Mouse (Mus musculus) thymus, postnatal 25 days (tissue): ENCODE data around the gene Slx4ip.

ENCODE experiments used
- DNase-seq: peaks from one replicate; pipeline ENCODE4 v3.0.0; 2022

Gene Slx4ip

GRCm38 (mm10) chr2:137109321-137110213 lies 218.5 kb downstream of the Slx4ip start:
- no peak for DNase-seq

DNA sequence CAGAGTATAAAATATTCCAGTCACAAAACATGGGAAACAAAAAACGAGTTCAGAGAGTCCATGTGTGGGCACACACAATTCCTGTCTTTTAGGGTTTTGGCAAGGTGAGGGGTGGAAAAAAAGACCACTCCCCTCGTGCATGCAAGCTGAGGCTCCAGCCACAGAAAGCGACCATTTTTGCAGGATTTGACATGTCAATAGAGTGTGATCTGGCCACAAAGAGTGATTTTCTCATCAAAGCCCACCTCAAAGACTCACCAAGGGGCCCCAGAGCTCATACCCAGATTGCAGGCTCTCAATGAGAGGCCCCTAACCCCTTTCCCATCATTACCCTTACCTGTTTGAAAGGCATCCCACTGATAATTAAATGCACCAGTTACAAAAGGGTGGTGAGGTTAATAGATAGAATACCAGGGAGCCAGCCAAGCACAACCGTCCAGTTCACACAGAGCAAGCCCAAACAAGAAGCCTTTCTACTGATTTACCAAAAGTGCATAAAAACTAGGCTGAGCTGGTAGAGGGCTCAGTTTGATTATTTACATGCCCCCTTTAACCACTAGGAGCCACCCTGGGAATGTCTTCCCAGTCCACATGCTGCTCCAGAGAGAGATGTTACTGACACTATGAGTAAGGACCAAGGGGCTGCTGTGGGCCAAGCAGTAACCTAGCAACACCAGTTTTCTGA lies 219.3 kb downstream of the Slx4ip start:
- DNase-seq: no peak

DNA sequence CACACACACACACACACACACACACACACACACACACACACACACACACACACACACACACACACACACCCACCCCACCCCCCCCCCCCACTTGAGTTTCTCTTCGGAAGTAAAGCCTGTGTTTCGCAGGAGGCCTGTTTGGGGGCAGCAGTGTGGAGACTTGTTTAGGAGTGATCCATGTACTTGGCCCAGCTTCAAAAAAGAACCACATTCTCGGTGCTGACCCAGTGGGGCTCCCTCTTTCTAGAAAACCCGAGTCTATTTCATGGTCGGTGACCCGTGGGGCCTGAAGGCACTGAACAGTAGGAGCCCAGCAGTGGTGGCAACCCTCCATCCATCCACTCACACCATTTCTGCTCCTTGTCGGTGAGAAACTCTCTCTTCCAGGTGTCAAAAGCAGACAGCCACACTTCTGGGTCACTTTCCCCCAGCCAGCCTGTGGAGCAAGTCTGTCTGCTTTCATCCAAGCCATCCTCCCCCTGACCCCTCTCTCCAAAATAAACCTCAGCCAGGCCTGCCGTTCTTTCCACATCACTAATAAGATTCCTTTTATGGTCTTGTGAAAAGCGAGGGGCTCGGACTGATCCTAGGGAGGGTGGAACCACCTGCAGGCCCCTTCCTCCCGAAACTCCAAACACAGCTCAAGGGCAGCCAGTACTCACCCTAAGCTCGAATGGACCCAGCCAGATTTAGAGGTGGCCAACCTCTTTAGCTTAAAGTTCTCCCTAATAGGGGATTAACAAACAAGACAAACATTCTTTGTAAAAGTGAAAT lies 222.5 kb downstream of the Slx4ip start:
- no peak for DNase-seq

- DNase-seq: peak; percentile 21
Measured at GRCm38 (mm10) chr2:137114248-137115096, 223.5 kb downstream of the Slx4ip start.

DNA sequence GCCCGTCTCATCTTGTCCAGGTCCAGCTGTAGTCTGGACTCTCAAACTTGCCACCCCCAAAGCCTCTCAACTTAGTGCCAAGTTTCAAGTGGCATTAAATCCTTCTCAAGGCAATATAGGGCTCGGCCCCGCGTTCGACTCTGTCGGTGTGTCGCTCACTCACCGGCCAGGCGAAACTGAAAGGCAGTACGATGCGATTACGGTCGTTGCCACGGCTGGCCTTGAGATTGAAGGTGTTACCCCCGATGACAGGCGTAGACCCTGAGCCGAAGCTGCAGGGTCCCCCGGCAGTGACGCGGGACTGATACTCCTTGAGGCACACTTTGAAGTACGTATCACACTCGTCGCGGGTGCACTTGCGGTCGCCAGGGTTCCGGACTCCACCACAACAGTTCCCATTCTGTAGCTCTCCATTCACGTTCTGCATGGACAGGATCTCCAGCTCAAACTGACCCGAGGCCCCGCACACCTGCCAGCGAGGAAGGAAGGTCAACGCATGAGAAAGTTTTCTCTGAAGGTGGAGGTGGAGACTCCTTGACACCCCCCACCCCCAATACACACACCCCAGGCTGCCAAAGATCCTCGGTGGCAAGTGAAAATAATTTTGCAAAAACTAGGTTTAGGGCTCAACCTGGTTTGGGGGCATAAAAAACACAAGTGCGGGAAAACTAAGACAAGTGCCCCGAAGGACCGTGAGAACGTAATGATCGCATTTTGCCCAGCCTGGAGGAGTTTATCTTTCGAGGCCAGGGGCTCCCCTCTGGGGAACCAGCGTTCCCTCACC lies 224.4 kb downstream of the Slx4ip start:
- no peak for DNase-seq

GRCm38 (mm10) chr2:137116025-137116674 lies 225.1 kb downstream of the Slx4ip start, which contains the start of gene Jag1:
Jag1 (minus strand) TSS chr2:137116644.
- DNase-seq: peak; percentile 3

DNA sequence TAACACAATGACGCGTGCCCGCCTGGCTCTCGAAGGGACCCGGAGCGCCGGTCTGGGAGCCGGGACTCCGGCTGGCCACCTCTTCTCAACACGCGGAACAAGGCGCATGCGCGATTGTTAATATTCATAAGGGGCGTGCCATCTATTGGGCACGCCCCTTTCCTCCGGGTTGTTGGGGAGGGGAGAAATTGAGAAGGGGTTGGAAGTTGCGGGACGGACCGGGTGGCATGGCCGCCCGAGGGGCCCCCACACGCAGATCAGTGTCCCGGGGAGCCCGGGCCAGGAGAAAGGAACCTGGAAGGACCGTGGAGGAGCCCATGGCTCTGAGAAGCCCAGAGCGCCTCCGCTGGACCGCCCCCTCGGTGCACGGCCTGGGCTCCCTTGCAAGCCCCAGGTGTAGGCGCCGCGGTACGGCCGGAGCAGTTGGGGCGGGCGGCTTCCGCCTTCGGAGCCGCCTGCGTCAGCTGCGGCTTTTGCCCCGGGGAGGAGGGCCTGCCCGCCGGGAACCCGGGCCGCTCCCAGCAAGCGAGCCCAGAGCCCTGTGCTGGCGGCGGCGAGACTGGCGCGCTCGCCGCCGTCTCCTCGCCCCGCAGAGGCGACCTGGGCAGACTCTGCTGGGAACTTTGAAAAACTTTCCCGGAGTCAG lies 225.8 kb downstream of the Slx4ip start:
- peak; percentile 44 for DNase-seq

- DNase-seq: peak; percentile 41
Measured at GRCm38 (mm10) chr2:137117321-137117690, 226.3 kb downstream of the Slx4ip start.
